Mouse (Mus musculus): ENCODE data around the gene Ribc2.

Gene Ribc2

GRCm38 (mm10) chr15:85131275-85132192 lies at the start of gene Ribc2, which contains the start of gene Smc1b:
Gene Ribc2 (plus strand): TSS chr15:85132078.
Gene Smc1b (minus strand): TSS chr15:85131964.
- peak; percentile 45 for DNase-seq

GRCm38 (mm10) chr15:85085641-85086040 lies 46.2 kb upstream of the Ribc2 start:
- DNase-seq, result no peak

GRCm38 (mm10) chr15:85132193-85132520 lies 279 bp downstream of the Ribc2 start:
- no peak for DNase-seq

GRCm38 (mm10) chr15:85135143-85135542 lies 3.3 kb downstream of the Ribc2 start:
- no peak for DNase-seq

GRCm38 (mm10) chr15:85141290-85141689 lies 9.4 kb downstream of the Ribc2 start:
- no peak for DNase-seq

- no peak for DNase-seq
These were observed 10.6 kb downstream of the Ribc2 start for GRCm38 (mm10) chr15:85142441-85142840.

GRCm38 (mm10) chr15:85143161-85143560 lies 11.3 kb downstream of the Ribc2 start:
- no peak for DNase-seq

GRCm38 (mm10) chr15:85143747-85144146 lies 11.9 kb downstream of the Ribc2 start:
- no peak for DNase-seq

- no peak for DNase-seq
These were observed 12.4 kb downstream of the Ribc2 start for GRCm38 (mm10) chr15:85144249-85144648.

- peak; percentile 78 for DNase-seq
These were observed 19.6 kb downstream of the Ribc2 start for GRCm38 (mm10) chr15:85151433-85151918.

GRCm38 (mm10) chr15:85152577-85152976 lies 20.7 kb downstream of the Ribc2 start:
- DNase-seq, result peak; percentile 34

GRCm38 (mm10) chr15:85154091-85154490 lies 22.2 kb downstream of the Ribc2 start:
- DNase-seq, result no peak

- no peak for DNase-seq
These were observed 24.3 kb downstream of the Ribc2 start for GRCm38 (mm10) chr15:85156198-85156597.

GRCm38 (mm10) chr15:85161416-85161815 lies 29.5 kb downstream of the Ribc2 start:
- DNase-seq, result no peak

GRCm38 (mm10) chr15:85162693-85163663 lies 31.1 kb downstream of the Ribc2 start:
- DNase-seq, result peak; percentile 34

GRCm38 (mm10) chr15:85166433-85166933 lies 34.6 kb downstream of the Ribc2 start:
- no peak for DNase-seq

GRCm38 (mm10) chr15:85167086-85167679 lies 35.3 kb downstream of the Ribc2 start:
- DNase-seq, result no peak

- peak; percentile 63 for DNase-seq
These were observed 40.2 kb downstream of the Ribc2 start for GRCm38 (mm10) chr15:85172054-85172453.

- DNase-seq, result no peak
These were observed 41.5 kb downstream of the Ribc2 start for GRCm38 (mm10) chr15:85173425-85173824.

GRCm38 (mm10) chr15:85174060-85174459 lies 42.2 kb downstream of the Ribc2 start:
- DNase-seq, result no peak

GRCm38 (mm10) chr15:85177576-85177975 lies 45.7 kb downstream of the Ribc2 start:
- DNase-seq, result peak; percentile 16

GRCm38 (mm10) chr15:85178172-85178571 lies 46.3 kb downstream of the Ribc2 start:
- no peak for DNase-seq
